Comparison of ENCODE assay signal across 8 mouse cellular contexts in the genomic region with DNA sequence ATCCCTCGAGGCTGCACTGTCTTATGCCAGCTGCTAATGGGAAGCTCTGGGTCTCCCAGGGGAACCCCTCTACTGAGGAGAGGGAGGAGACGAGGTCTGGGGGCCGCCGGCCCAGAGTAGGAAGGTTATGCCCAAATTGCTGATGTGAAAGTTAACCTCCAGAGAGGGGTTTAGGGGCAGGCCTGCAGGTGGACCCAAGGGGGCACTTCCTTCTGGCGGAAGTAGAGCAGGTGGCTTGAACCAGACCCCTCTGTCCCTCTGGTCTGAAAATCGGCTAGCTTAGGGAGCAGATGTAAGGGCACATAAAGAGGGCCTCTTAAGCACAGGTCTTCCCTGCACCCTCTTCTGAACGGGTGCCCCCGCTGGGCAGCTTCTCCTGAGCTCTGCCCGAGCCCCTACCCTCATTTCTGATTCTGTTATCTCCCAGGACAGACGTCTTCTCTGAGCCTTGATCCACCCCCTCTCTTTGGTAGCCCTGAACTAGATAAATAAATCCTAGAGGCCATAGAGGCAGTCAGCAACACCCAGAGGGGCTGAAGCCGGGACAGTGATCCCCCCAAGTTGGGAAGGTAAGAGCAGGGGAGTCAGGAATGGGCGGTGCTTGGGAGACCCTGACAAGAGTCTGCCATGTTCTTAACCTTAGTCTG. TPM values are rescaled to one million over a fixed set of nuclear protein-coding genes. Genes with fewer than 3 reads are reported as not detected.
DNase-seq lines count a peak whose midpoint lies in the region; ATAC-seq and TF ChIP-seq lines count a peak whose summit lies in the region.

No protein-coding gene starts in this region.

- no peak for ATAC-seq in liver, postnatal 0 days
- ATAC-seq in granulocyte monocyte progenitor cell, adult 5-6 weeks (replicated peaks; ENCODE audit: poor library complexity, severe bottlenecking): no peak

- peaks cover 96% of the 10 kb centered on the region for H3K4me1 ChIP-seq in heart, embryonic 10.5 days
- H3K4me1 ChIP-seq in embryonic fibroblast, embryonic 13.5 days (ENCODE audit: control insufficient read depth, insufficient read depth, low read length): peaks cover 47% of the 10 kb centered on the region
- H3K4me1 ChIP-seq in liver, postnatal 0 days (ENCODE audit: insufficient read depth): peaks cover 42% of the 10 kb centered on the region

- intact Hi-C loops in heart, postnatal 14 days (cut with DNase I): loop anchor here (1.0 kb wide), 1 partner anchor 23 kb away; no protein-coding TSS in a partner anchor

- H3K9ac ChIP-seq in liver, postnatal 0 days (replicated peaks): peak overlapping the region; percentile 59

- no peaks in the 10 kb centered on the region for H3K27me3 ChIP-seq in heart, embryonic 10.5 days (ENCODE audit: insufficient read depth, poor library complexity, severe bottlenecking)
- H3K27me3 ChIP-seq in liver, postnatal 0 days (ENCODE audit: insufficient read depth, low read length): peaks cover 8% of the 10 kb centered on the region; the same call in 1 of the 2 replicates

- H3K4me3 ChIP-seq in heart, embryonic 10.5 days: peak overlapping the region; percentile 58
- peak overlapping the region; percentile 23; the same call in 1 of the 2 replicates for H3K4me3 ChIP-seq in embryonic fibroblast, embryonic 13.5 days (ENCODE audit: insufficient read depth, low read length)
- H3K4me3 ChIP-seq in liver, postnatal 0 days (ENCODE audit: low read depth, low read length): peak overlapping the region; percentile 43

- no peak for TF ChIP-seq POLR2A in embryonic fibroblast, embryonic 13.5 days (IDR thresholded peaks at IDR 0.05; ENCODE audit: low read depth, low read length)

- DNase-seq in heart, embryonic 10.5 days (ENCODE audit: low spot score): no peak
- DNase-seq in heart, postnatal 14 days: no peak
- DNase-seq in 3T3-L1 (ENCODE audit: low read depth, low spot score): peak; percentile 53
- peak; percentile 48 for DNase-seq in liver, postnatal 0 days
- no peak for DNase-seq in right cerebral cortex, adult 2 months (ENCODE audit: low spot score in 2 of 2)
- no peak for DNase-seq in cerebellum, adult 8-10 months

- no peak for TF ChIP-seq EP300 in liver, postnatal 0 days (IDR thresholded peaks at IDR 0.05; ENCODE audit: low read depth)

- peak overlapping the region; percentile 74 for H3K4me2 ChIP-seq in liver, postnatal 0 days (ENCODE audit: low read depth, low read length)

- WGBS in heart, embryonic 10.5 days: 34% methylated on average over 12 of the region's 12 CpGs
- WGBS in liver, postnatal 0 days (ENCODE audit: insufficient replicate concordance): 31% methylated on average over 12 of the region's 12 CpGs

- H3K27ac ChIP-seq in heart, embryonic 10.5 days: peak overlapping the region; percentile 90
- H3K27ac ChIP-seq in embryonic fibroblast, embryonic 13.5 days (ENCODE audit: insufficient read depth, low read length): peak overlapping the region; percentile 83
- H3K27ac ChIP-seq in liver, postnatal 0 days (ENCODE audit: low read depth): peak overlapping the region; percentile 86

- TF ChIP-seq CTCF in embryonic fibroblast, embryonic 13.5 days (IDR thresholded peaks at IDR 0.05; ENCODE audit: borderline replicate concordance, insufficient read depth, low read length): no peak
- TF ChIP-seq CTCF in liver, postnatal 0 days (IDR thresholded peaks at IDR 0.05; ENCODE audit: low read depth): no peak

- H3K9me3 ChIP-seq in heart, embryonic 10.5 days: no peaks in the 10 kb centered on the region
- H3K9me3 ChIP-seq in liver, postnatal 0 days (ENCODE audit: low read length): no peaks in the 10 kb centered on the region

- H3K36me3 ChIP-seq in heart, embryonic 10.5 days: peaks cover 10% of the 10 kb centered on the region; the same call in 1 of the 2 replicates
- no peaks in the 10 kb centered on the region for H3K36me3 ChIP-seq in liver, postnatal 0 days (replicated peaks; ENCODE audit: insufficient read depth, low read length)

RNA-seq across cellular contexts. Expression of gene Hdac7, which starts 18.2 kb away (rescaled TPM):
- polyA plus RNA-seq in heart, embryonic 10.5 days (2016; fragmentation: Nextera tagmentation; extraction: Ambion mirVana): 23.4 and 26.7 TPM in 2 replicates
- 10 to 100 TPM; 45.9 to 52.5 TPM for total RNA-seq in heart, postnatal 14 days (2021)
- 51.8 and 60.1 TPM in 2 replicates for polyA plus RNA-seq in embryonic fibroblast, embryonic 13.5 days (2011; ENCODE audit: insufficient read length, low read depth, missing spikeins)
- 5.3 TPM in 2 replicates for polyA plus RNA-seq in liver, postnatal 0 days (2015; fragmentation: Nextera tagmentation; extraction: Ambion mirVana)
- total RNA-seq in granulocyte monocyte progenitor cell, adult 5-6 weeks (2014; fragmentation: Nextera tagmentation): 33.3 and 52.1 TPM in 2 replicates
- total RNA-seq in granulocyte monocyte progenitor cell, adult 5-6 weeks (2017): 3.5 and 6.1 TPM in 2 replicates

RNA-seq across cellular contexts. Expression of gene Slc48a1, which starts 47.7 kb away (rescaled TPM):
- polyA plus RNA-seq in heart, embryonic 10.5 days (2016; fragmentation: Nextera tagmentation; extraction: Ambion mirVana): 32.1 and 41.1 TPM in 2 replicates
- total RNA-seq in heart, postnatal 14 days (2021): 10 to 100 TPM; 78.3 to 78.9 TPM
- polyA plus RNA-seq in embryonic fibroblast, embryonic 13.5 days (2011; ENCODE audit: insufficient read length, low read depth, missing spikeins): 136 and 167 TPM in 2 replicates
- 59.0 and 61.1 TPM in 2 replicates for polyA plus RNA-seq in liver, postnatal 0 days (2015; fragmentation: Nextera tagmentation; extraction: Ambion mirVana)
- total RNA-seq in granulocyte monocyte progenitor cell, adult 5-6 weeks (2014; fragmentation: Nextera tagmentation): 97.0 and 99.2 TPM in 2 replicates
- 67.6 and 71.6 TPM in 2 replicates for total RNA-seq in granulocyte monocyte progenitor cell, adult 5-6 weeks (2017)

RNA-seq across cellular contexts. Expression of gene Rapgef3, which starts 58.3 kb away (rescaled TPM):
- polyA plus RNA-seq in heart, embryonic 10.5 days (2016; fragmentation: Nextera tagmentation; extraction: Ambion mirVana): 10.2 and 13.4 TPM in 2 replicates
- 10 to 100 TPM; 32.7 to 34.3 TPM for total RNA-seq in heart, postnatal 14 days (2021)
- polyA plus RNA-seq in embryonic fibroblast, embryonic 13.5 days (2011; ENCODE audit: insufficient read length, low read depth, missing spikeins): 6.6 and 10.8 TPM in 2 replicates
- 1.5 and 1.9 TPM in 2 replicates for polyA plus RNA-seq in liver, postnatal 0 days (2015; fragmentation: Nextera tagmentation; extraction: Ambion mirVana)
- 8.4 and 33.0 TPM in 2 replicates for total RNA-seq in granulocyte monocyte progenitor cell, adult 5-6 weeks (2014; fragmentation: Nextera tagmentation)
- total RNA-seq in granulocyte monocyte progenitor cell, adult 5-6 weeks (2017): 11.9 and 19.1 TPM in 2 replicates

Comparison
In these comparisons a context has a peak if more than half of its experiments do, and no peak if none do; other contexts are left out.
1. DNase-seq: peak in 3T3-L1 (single experiment) and liver, postnatal 0 days (single experiment); none in heart, embryonic 10.5 days (single experiment), heart, postnatal 14 days (0 of 2), right cerebral cortex, adult 2 months (0 of 2) and cerebellum, adult 8-10 months (single experiment).
2. Peak in every context shown above with its lines, with median percentiles within 50 percentile points of each other: H3K27ac ChIP-seq and H3K4me3 ChIP-seq.